Mouse (Mus musculus) ES-Bruce4 (cell line): Measurements from ENCODE around the gene Kcnj1.

Source experiments
- CTCF ChIP-seq: IDR thresholded peaks from one replicate; pipeline ENCODE4 v1.8.1; 2011; ENCODE audit warnings: low read depth, low read length
- EP300 ChIP-seq: IDR thresholded peaks from 2 replicates; pipeline ENCODE4 v1.6.1; 2011; ENCODE audit warnings: low read depth, low read length; ENCODE audit not compliant: insufficient read depth
- POLR2A ChIP-seq: IDR thresholded peaks from one replicate; pipeline ENCODE4 v1.8.1; 2011; ENCODE audit warnings: low read length; ENCODE audit not compliant: insufficient read depth

DNA sequence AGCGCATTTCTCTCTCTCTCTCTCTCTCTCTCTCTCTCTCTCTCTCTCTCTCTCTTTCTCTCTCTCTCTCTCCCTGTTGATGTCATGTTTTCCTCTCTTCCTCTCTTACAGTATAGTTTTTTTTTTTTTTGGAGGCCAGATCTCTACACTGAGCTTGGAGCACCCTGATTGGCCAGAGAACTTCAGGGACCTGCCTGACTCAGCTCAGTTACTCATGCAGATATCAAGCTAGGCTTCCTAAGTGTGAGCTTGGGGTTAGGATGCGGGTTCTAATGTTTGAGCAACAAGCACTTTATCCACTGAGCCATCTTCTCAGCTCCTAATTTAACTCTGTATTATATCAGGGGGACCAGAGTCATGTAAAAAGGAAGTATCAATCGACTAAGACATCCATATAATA lies 43.7 kb downstream of the Kcnj1 start:
- TF ChIP-seq CTCF: no peak
- no peak for TF ChIP-seq POLR2A
- no peak for TF ChIP-seq EP300
